Mouse (Mus musculus) right cerebral cortex, postnatal 25 days (tissue): ENCODE results near the gene Tmem41a.
"Not testable (repeated sequence)": the region's sequence is repeated elsewhere in the genome, so short reads cannot be mapped to it uniquely, and the experiment has no call there.

Source experiments
- DNase-seq: peaks from one replicate; pipeline ENCODE4 v3.0.0; 2022

Tmem41a gene

GRCm38 (mm10) chr16:21946761-21947715 is at the start of gene Tmem41a:
Gene Tmem41a (minus strand): TSS chr16:21947552.
- peak; percentile 90 for DNase-seq

- no peak for DNase-seq
Measured at GRCm38 (mm10) chr16:21996402-21996801, 49.0 kb upstream of the Tmem41a start.

GRCm38 (mm10) chr16:21995304-21995703 is 48.0 kb upstream of the Tmem41a start, which contains the start of gene Liph:
Gene Liph (minus strand): TSS chr16:21995663.
- no peak for DNase-seq

GRCm38 (mm10) chr16:21991774-21992173 is 44.4 kb upstream of the Tmem41a start:
- no peak for DNase-seq

- not testable (repeated sequence) for DNase-seq
Measured at GRCm38 (mm10) chr16:21990893-21991292, 43.5 kb upstream of the Tmem41a start.

GRCm38 (mm10) chr16:21987956-21988355 is 40.6 kb upstream of the Tmem41a start:
- no peak for DNase-seq

- no peak for DNase-seq
Measured at GRCm38 (mm10) chr16:21986191-21986590, 38.8 kb upstream of the Tmem41a start.

- DNase-seq, result no peak
Measured at GRCm38 (mm10) chr16:21984091-21984490, 36.7 kb upstream of the Tmem41a start.

- DNase-seq, result no peak
Measured at GRCm38 (mm10) chr16:21983581-21983980, 36.2 kb upstream of the Tmem41a start.

- DNase-seq, result no peak
Measured at GRCm38 (mm10) chr16:21983146-21983545, 35.8 kb upstream of the Tmem41a start.

GRCm38 (mm10) chr16:21977347-21977746 is 30.0 kb upstream of the Tmem41a start:
- DNase-seq, result no peak

- DNase-seq, result no peak
Measured at GRCm38 (mm10) chr16:21976203-21976602, 28.9 kb upstream of the Tmem41a start.

GRCm38 (mm10) chr16:21971446-21971845 is 24.1 kb upstream of the Tmem41a start:
- no peak for DNase-seq

- DNase-seq, result no peak
Measured at GRCm38 (mm10) chr16:21970536-21970935, 23.2 kb upstream of the Tmem41a start.

GRCm38 (mm10) chr16:21969874-21970273 is 22.5 kb upstream of the Tmem41a start:
- DNase-seq, result no peak

GRCm38 (mm10) chr16:21965576-21965975 is 18.2 kb upstream of the Tmem41a start:
- DNase-seq, result no peak

GRCm38 (mm10) chr16:21955591-21955990 is 8.2 kb upstream of the Tmem41a start:
- no peak for DNase-seq

- DNase-seq, result no peak
Measured at GRCm38 (mm10) chr16:21928471-21928870, 18.9 kb downstream of the Tmem41a start.

- DNase-seq, result no peak
Measured at GRCm38 (mm10) chr16:21916681-21917080, 30.7 kb downstream of the Tmem41a start.

GRCm38 (mm10) chr16:21913347-21913746 is 34.0 kb downstream of the Tmem41a start:
- DNase-seq, result no peak

- not testable (repeated sequence) for DNase-seq
Measured at GRCm38 (mm10) chr16:21908906-21909305, 38.4 kb downstream of the Tmem41a start.

- DNase-seq, result no peak
Measured at GRCm38 (mm10) chr16:21906902-21907301, 40.5 kb downstream of the Tmem41a start.

- DNase-seq, result no peak
Measured at GRCm38 (mm10) chr16:21905996-21906395, 41.4 kb downstream of the Tmem41a start.

GRCm38 (mm10) chr16:21904636-21905035 is 42.7 kb downstream of the Tmem41a start:
- DNase-seq, result no peak
